Mouse (Mus musculus): ENCODE measurements around the gene Abca1.

- TF ChIP-seq CTCF (conservative IDR thresholded peaks at IDR 0.05; ENCODE audit: insufficient read depth, insufficient read length, low read depth, low read length) = no peak
- TF ChIP-seq POLR2A (IDR thresholded peaks at IDR 0.05; ENCODE audit: low read depth, low read length) = no peak
Measured at GRCm38 (mm10) chr4:52999449-52999848, 160.2 kb downstream of the Abca1 start.
